Mouse (Mus musculus) CH12.LX (cell line): Measurements from ENCODE around the gene Arhgef25. TPM values are rescaled to one million over a fixed set of nuclear protein-coding genes. Genes with fewer than 3 reads are reported as not detected.

Experiments
- DNase-seq: peaks from one replicate; pipeline ENCODE4 v3.0.0-alpha.2; 2013; ENCODE audit errors: extremely low read depth
- H3K27ac ChIP-seq: 2 replicates; pipeline ENCODE4 v1.5.1; 2012; ENCODE audit warnings: low read depth, mild to moderate bottlenecking, control low read depth, moderate library complexity; ENCODE audit not compliant: insufficient read depth
- H3K27me3 ChIP-seq: replicated peaks from 2 replicates; pipeline ENCODE3; 2012; ENCODE audit warnings: inconsistent platforms
- H3K36me3 ChIP-seq, 2 experiments: replicated peaks in 1 of 2; 2 replicates each; pipeline versions ENCODE3 to v1.6.1; 2012; ENCODE audit warnings: inconsistent platforms in 1 of 2, low read length in 1 of 2, mild to moderate bottlenecking in 1 of 2, mixed read lengths in 1 of 2, moderate library complexity in 1 of 2; ENCODE audit not compliant: control insufficient read depth in 1 of 2, insufficient read depth in 1 of 2
- H3K4me1 ChIP-seq, 2 experiments: 2 replicates each; pipeline ENCODE4 v1.6.1; 2012; ENCODE audit warnings: inconsistent platforms in 1 of 2, moderate library complexity in 1 of 2; ENCODE audit not compliant: insufficient read depth in 2 of 2, control insufficient read depth in 1 of 2
- H3K4me2 ChIP-seq: 2 replicates; pipeline ENCODE4 v1.6.1; 2012; ENCODE audit warnings: low read depth, mild to moderate bottlenecking, control low read depth; ENCODE audit not compliant: poor library complexity, insufficient read depth, severe bottlenecking
- H3K4me3 ChIP-seq, 3 experiments: fragments of 150-350 bp in 1 of 3; sonication (generic) in 1 of 3; replicated peaks in 1 of 3; 2 replicates each; pipeline versions ENCODE3 to v1.5.1; 2011 to 2012; ENCODE audit warnings: low read depth in 2 of 3, low read length in 2 of 3, mild to moderate bottlenecking in 2 of 3, moderate library complexity in 2 of 3, control low read depth in 1 of 3, improper control_type of control experiment in 1 of 3, inconsistent platforms in 1 of 3, mixed read lengths in 1 of 3; ENCODE audit not compliant: poor library complexity in 1 of 3
- H3K79me2 ChIP-seq: replicated peaks from 2 replicates; pipeline ENCODE4 v1.6.1; 2012; ENCODE audit warnings: mild to moderate bottlenecking, moderate library complexity; ENCODE audit not compliant: control insufficient read depth, poor library complexity, insufficient read depth, severe bottlenecking; ENCODE audit errors: extremely low read depth
- H3K9ac ChIP-seq: 2 replicates; pipeline ENCODE4 v1.6.1; 2012; ENCODE audit warnings: low read depth, mild to moderate bottlenecking, control low read depth, moderate library complexity; ENCODE audit not compliant: insufficient read depth
- H3K9me3 ChIP-seq: replicated peaks from 2 replicates; pipeline ENCODE3; 2012; ENCODE audit warnings: low read length, inconsistent platforms, mixed read lengths
- BHLHE40 ChIP-seq: IDR thresholded peaks from 2 replicates; pipeline ENCODE4 v1.6.1; 2011; ENCODE audit warnings: mild to moderate bottlenecking, low read depth, low read length, improper control_type of control experiment
- CHD1 ChIP-seq: IDR thresholded peaks from 2 replicates; pipeline ENCODE4 v1.6.1; 2012; ENCODE audit warnings: low read depth, low read length, improper control_type of control experiment, inconsistent platforms
- CHD2 ChIP-seq: IDR thresholded peaks from 2 replicates; pipeline ENCODE4 v1.6.1; 2011; ENCODE audit warnings: low read length, improper control_type of control experiment
- CTCF ChIP-seq, 2 experiments: IDR thresholded peaks in 1 of 2; conservative IDR thresholded peaks in 1 of 2; 2 replicates each; pipeline ENCODE4 v1.5.1; 2011 to 2012; ENCODE audit warnings: low read depth in 2 of 2, low read length in 2 of 2, improper control_type of control experiment in 1 of 2, inconsistent platforms in 1 of 2, mild to moderate bottlenecking in 1 of 2, moderate library complexity in 1 of 2
- E2F4 ChIP-seq: IDR thresholded peaks from 2 replicates; pipeline ENCODE4 v1.6.1; 2011; ENCODE audit warnings: low read depth, low read length, improper control_type of control experiment; ENCODE audit not compliant: insufficient replicate concordance
- ELF1 ChIP-seq: IDR thresholded peaks from 2 replicates; pipeline ENCODE4 v1.6.1; 2014; ENCODE audit warnings: low read depth, mild to moderate bottlenecking, inconsistent platforms, low read length, improper control_type of control experiment
- ETS1 ChIP-seq: conservative IDR thresholded peaks from 2 replicates; pipeline ENCODE4 v1.6.1; 2012; ENCODE audit warnings: low read depth, mild to moderate bottlenecking, inconsistent platforms, low read length, improper control_type of control experiment, moderate library complexity
- GABPA ChIP-seq: IDR thresholded peaks from 2 replicates; pipeline ENCODE4 v1.6.1; 2012; ENCODE audit warnings: low read depth, low read length, improper control_type of control experiment, inconsistent platforms; ENCODE audit not compliant: insufficient replicate concordance
- HCFC1 ChIP-seq: IDR thresholded peaks from 2 replicates; pipeline ENCODE4 v1.6.1; 2012; ENCODE audit warnings: low read depth, mild to moderate bottlenecking, inconsistent platforms, low read length, improper control_type of control experiment
- JUN ChIP-seq: IDR thresholded peaks from 2 replicates; pipeline ENCODE4 v1.6.1; 2011; ENCODE audit warnings: low read depth, mild to moderate bottlenecking, low read length, improper control_type of control experiment, moderate library complexity; ENCODE audit not compliant: insufficient read depth
- KAT2A ChIP-seq: IDR thresholded peaks from 2 replicates; pipeline ENCODE4 v1.6.1; 2012; ENCODE audit warnings: low read length, improper control_type of control experiment, inconsistent platforms; ENCODE audit not compliant: insufficient replicate concordance
- MAX ChIP-seq: IDR thresholded peaks from 2 replicates; pipeline ENCODE4 v1.6.1; 2011; ENCODE audit warnings: low read length, improper control_type of control experiment
- MAZ ChIP-seq: IDR thresholded peaks from 2 replicates; pipeline ENCODE4 v1.6.1; 2012; ENCODE audit warnings: low read depth, mild to moderate bottlenecking, inconsistent platforms, low read length, improper control_type of control experiment, moderate library complexity
- MXI1 ChIP-seq: IDR thresholded peaks from 2 replicates; pipeline ENCODE4 v1.6.1; 2011; ENCODE audit warnings: mild to moderate bottlenecking, low read depth, low read length, improper control_type of control experiment
- NRF1 ChIP-seq: IDR thresholded peaks from 2 replicates; pipeline ENCODE4 v1.6.1; 2014; ENCODE audit warnings: low read depth, mild to moderate bottlenecking, inconsistent platforms, low read length, improper control_type of control experiment, moderate library complexity
- RCOR1 ChIP-seq: conservative IDR thresholded peaks from 2 replicates; pipeline ENCODE4 v1.6.1; 2012; ENCODE audit warnings: low read depth, mild to moderate bottlenecking, inconsistent platforms, low read length, improper control_type of control experiment
- TBP ChIP-seq: conservative IDR thresholded peaks from 2 replicates; pipeline ENCODE4 v1.6.1; 2011; ENCODE audit warnings: low read depth, low read length, improper control_type of control experiment
- TCF12 ChIP-seq: IDR thresholded peaks from 2 replicates; pipeline ENCODE4 v1.6.1; 2014; ENCODE audit warnings: low read depth, mild to moderate bottlenecking, inconsistent platforms, low read length, improper control_type of control experiment
- USF2 ChIP-seq: conservative IDR thresholded peaks from 2 replicates; pipeline ENCODE4 v1.6.1; 2011; ENCODE audit warnings: low read depth, low read length, improper control_type of control experiment
- ZC3H11A ChIP-seq: IDR thresholded peaks from 2 replicates; pipeline ENCODE4 v1.6.1; 2012; ENCODE audit warnings: low read depth, mild to moderate bottlenecking, inconsistent platforms, low read length, improper control_type of control experiment
- ZKSCAN1 ChIP-seq: IDR thresholded peaks from 2 replicates; pipeline ENCODE4 v1.6.1; 2012; ENCODE audit warnings: low read depth, inconsistent platforms, low read length, improper control_type of control experiment, borderline replicate concordance
- ZMIZ1 ChIP-seq: IDR thresholded peaks from 2 replicates; pipeline ENCODE4 v1.6.1; 2012; ENCODE audit warnings: low read depth, mild to moderate bottlenecking, inconsistent platforms, low read length, improper control_type of control experiment
- dilution Hi-C: fragments of 300-500 bp; cut with MboI; formaldehyde crosslinking; loops from 2 replicates; pipeline ENCODE4 v1.14.3; 2020; ENCODE audit warnings: low sequenced_read_pairs; ENCODE audit not compliant: extremely low pct_unique_long_range_greater_than_20kb, extremely low pct_ligation_motif_present
- in situ Hi-C: fragments of 300-500 bp; cut with MboI; formaldehyde crosslinking; loops from 3 replicates; pipeline ENCODE4 v1.14.3; 2019; ENCODE audit warnings: low sequenced_read_pairs, low pct_ligation_motif_present, low pct_unique_long_range_greater_than_20kb, mixed read lengths
- polyA plus RNA-seq: library from polyadenylated mRNA; unstranded; fragments of >175 nt; gene quantifications from 2 replicates; pipeline ENCODE4 v1.2.1, GENCODE M21; 2012; ENCODE audit warnings: low read depth; ENCODE audit not compliant: insufficient read length
- total RNA-seq, 2 experiments: library from RNA; depleted of rRNA; stranded (reverse); fragments of 300-350 nt in 1 of 2; fragments of >200 nt in 1 of 2; gene quantifications; 2 replicates each; pipeline ENCODE4 v1.2.3; 2012 to 2014

Gene Arhgef25
- total and polyA plus RNA-seq, 3 experiments, result 3.3 to 8.7 (median 8.3) TPM

- H3K36me3 ChIP-seq, result peaks cover 40 to 59% of the 10 kb centered on the region in 2 experiments
- dilution Hi-C loops, result no loop called here
- H3K9me3 ChIP-seq, result no peaks in the 10 kb centered on the region
Measured at GRCm38 (mm10) chr10:127198492-127198891, 8.6 kb upstream of the Arhgef25 start.

GRCm38 (mm10) chr10:127197505-127198110 lies 7.7 kb upstream of the Arhgef25 start:
- Histone ChIP-seq H3K27me3 (no peaks in the 10 kb centered on the region), H3K9me3 (no peaks in the 10 kb centered on the region), H3K27ac (no peak overlapping the region)
- DNase-seq, result no peak
- TF ChIP-seq RCOR1 (no peak), USF2 (no peak), CTCF (conservative IDR thresholded peaks at IDR 0.05 in 1 of 2, IDR thresholded peaks at IDR 0.05 in 1 of 2; ENCODE audit: low read depth in 2 of 2, low read length in 2 of 2) (no peak), E2F4 (no peak), GABPA (no peak), JUN (no peak), ZC3H11A (no peak), ZMIZ1 (no peak), CHD1 (no peak), TCF12 (no peak), NRF1 (no peak), MXI1 (no peak), MAX (no peak), CHD2 (no peak), HCFC1 (no peak), MAZ (no peak), BHLHE40 (no peak), ZKSCAN1 (no peak), TBP (no peak), ETS1 (no peak)
- TF ChIP-seq, all 38 proteins: peak for 0
- H3K79me2 ChIP-seq, result no peaks in the 10 kb centered on the region
- H3K4me3 ChIP-seq, result no peak overlapping the region
- H3K4me1 ChIP-seq, result peaks cover 3 to 28% of the 10 kb centered on the region in 2 experiments; a peak in 3 of 4 replicates
- no peak overlapping the region for H3K4me2 ChIP-seq
- in situ Hi-C loops, result loop anchor here (5.0 kb wide), 1 partner anchor 40 kb away; no protein-coding TSS in a partner anchor
- dilution Hi-C loops, result no loop called here
- H3K36me3 ChIP-seq, result peaks cover 42 to 58% of the 10 kb centered on the region in 2 experiments
- H3K9ac ChIP-seq, result no peak overlapping the region

More at GRCm38 (mm10) chr10:127198492-127198891, 8.6 kb upstream of the Arhgef25 start:
- TF ChIP-seq KAT2A, result no peak
- no peak for TF ChIP-seq ELF1
- H3K27me3 ChIP-seq, result no peaks in the 10 kb centered on the region
- H3K4me1 ChIP-seq, result peaks cover 3 to 19% of the 10 kb centered on the region in 2 experiments; a peak in 3 of 4 replicates
- DNase-seq, result no peak
- in situ Hi-C loops, result loop anchor here (5.0 kb wide), 1 partner anchor 39 kb away; no protein-coding TSS in a partner anchor
- no peak overlapping the region for H3K4me2 ChIP-seq
- no peak overlapping the region for H3K4me3 ChIP-seq
- H3K79me2 ChIP-seq, result no peaks in the 10 kb centered on the region
- no peak overlapping the region for H3K27ac ChIP-seq
- no peak overlapping the region for H3K9ac ChIP-seq
